Comparison of ENCODE assay signal across 8 mouse cellular contexts in the genomic region with DNA sequence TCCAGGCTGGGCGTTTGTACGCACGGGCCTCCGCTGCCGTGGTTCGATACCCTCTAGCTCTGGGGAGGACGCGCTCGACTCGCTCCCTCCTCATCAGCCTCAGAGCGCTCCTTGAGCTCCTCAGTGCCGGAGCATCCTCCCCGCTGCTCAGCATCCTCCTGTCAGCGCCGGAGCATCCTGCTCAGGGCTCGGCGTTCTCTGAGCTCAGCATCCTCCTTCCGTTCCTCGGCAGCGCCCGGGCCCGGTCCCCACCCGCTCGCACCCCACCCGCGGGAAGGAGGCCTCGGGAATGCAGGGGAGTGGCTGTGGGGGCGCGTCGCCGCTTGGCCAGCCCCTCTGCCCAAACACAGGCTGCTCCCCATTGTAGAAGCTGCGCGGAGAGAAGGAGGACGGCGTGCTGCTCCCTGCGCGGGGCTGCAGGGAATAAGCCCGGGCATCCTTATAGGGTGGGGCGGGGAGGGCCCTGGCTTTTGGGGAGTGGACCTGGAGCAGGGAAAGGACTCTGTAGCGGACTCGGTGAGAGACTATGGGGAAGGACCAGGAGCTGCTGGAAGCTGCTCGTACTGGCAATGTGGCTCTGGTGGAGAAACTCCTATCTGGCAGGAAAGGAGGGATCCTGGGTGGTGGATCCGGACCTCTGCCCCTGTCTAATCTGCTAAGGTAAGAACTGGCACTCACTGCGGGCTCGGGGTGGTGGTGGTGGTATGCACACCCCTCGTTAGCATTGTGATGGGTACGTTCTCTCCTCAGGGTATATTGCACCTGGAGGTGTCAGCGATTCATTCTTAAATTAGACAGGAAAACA. TPM values are rescaled to one million over a fixed set of nuclear protein-coding genes. Genes with fewer than 3 reads are reported as not detected.
DNase-seq lines count a peak whose midpoint lies in the region; ATAC-seq and TF ChIP-seq lines count a peak whose summit lies in the region.

Gene Anks1b, plus strand, starts transcription at position 364 of the 805 bp plus-strand sequence.

- peak within 1 kb of the TSS; percentile 100 for H3K4me2 ChIP-seq in heart, embryonic 12.5 days
- peak within 1 kb of the TSS; percentile 66 for H3K4me2 ChIP-seq in liver, embryonic 12.5 days
- peak within 1 kb of the TSS; percentile 63 for H3K4me2 ChIP-seq in neural tube, embryonic 14.5 days (ENCODE audit: low read depth, low read length)

- peak; percentile 67 for ATAC-seq in heart, embryonic 12.5 days (ENCODE audit: insufficient number of reproducible peaks, low FRiP score)
- peak; percentile 10; the same call in 1 of the 2 replicates for ATAC-seq in liver, embryonic 12.5 days
- peak; percentile 87 for ATAC-seq in neural tube, embryonic 14.5 days (ENCODE audit: low read depth)

- H3K36me3 ChIP-seq in spleen, adult 2 months (ENCODE audit: control insufficient read depth, insufficient read depth, low read length): no peaks in the 10 kb centered on the region
- no peaks in the 10 kb centered on the region for H3K36me3 ChIP-seq in heart, embryonic 12.5 days
- H3K36me3 ChIP-seq in liver, embryonic 12.5 days: no peaks in the 10 kb centered on the region
- no peaks in the 10 kb centered on the region for H3K36me3 ChIP-seq in neural tube, embryonic 14.5 days (ENCODE audit: control insufficient read depth, insufficient read depth, low read length)

- 7% methylated on average over 48 of the region's 48 CpGs for WGBS in spleen, adult 2 months
- WGBS in heart, embryonic 12.5 days: 1% methylated on average over 44 of the region's 48 CpGs
- WGBS in liver, embryonic 12.5 days (ENCODE audit: insufficient replicate concordance): 2% methylated on average over 48 of the region's 48 CpGs
- 0% methylated on average over 39 of the region's 48 CpGs for WGBS in neural tube, embryonic 14.5 days

- no peak within 1 kb of the TSS for H3K27ac ChIP-seq in spleen, adult 2 months (ENCODE audit: insufficient read depth, low read length)
- no peak within 1 kb of the TSS for H3K27ac ChIP-seq in heart, embryonic 12.5 days (ENCODE audit: poor library complexity, severe bottlenecking)
- no peak within 1 kb of the TSS for H3K27ac ChIP-seq in liver, embryonic 12.5 days
- H3K27ac ChIP-seq in neural tube, embryonic 14.5 days (ENCODE audit: low read depth, low read length): peak within 1 kb of the TSS; percentile 95

- no peaks in the 10 kb centered on the region for H3K9me3 ChIP-seq in heart, embryonic 12.5 days (replicated peaks)
- H3K9me3 ChIP-seq in liver, embryonic 12.5 days (replicated peaks): no peaks in the 10 kb centered on the region
- no peaks in the 10 kb centered on the region for H3K9me3 ChIP-seq in neural tube, embryonic 14.5 days (ENCODE audit: control insufficient read depth, low read length)

- H3K4me3 ChIP-seq in spleen, adult 2 months (ENCODE audit: extremely low read depth, insufficient read depth, insufficient read length): peak within 1 kb of the TSS; percentile 32
- peak within 1 kb of the TSS; percentile 74 for H3K4me3 ChIP-seq in heart, embryonic 12.5 days
- H3K4me3 ChIP-seq in liver, embryonic 12.5 days: peak within 1 kb of the TSS; percentile 44
- H3K4me3 ChIP-seq in neural tube, embryonic 14.5 days (ENCODE audit: low read depth, low read length): peak within 1 kb of the TSS; percentile 79

- DNase-seq in spleen, adult 2 months (ENCODE audit: low read depth in 1 of 2, low spot score in 2 of 2): no peak
- DNase-seq in spleen, adult 18-20 months: no peak
- DNase-seq in embryo, embryonic 11.5 days (ENCODE audit: low read depth, low spot score): peak; percentile 29
- DNase-seq in kidney, postnatal 4 days: peak; percentile 30 to 56
- DNase-seq in urinary bladder, postnatal 25 days (ENCODE audit: low spot score): peak; percentile 5

- H3K4me1 ChIP-seq in spleen, adult 2 months (ENCODE audit: control insufficient read depth, insufficient read depth, insufficient read length): peaks cover 2% of the 10 kb centered on the region
- peaks cover 15% of the 10 kb centered on the region for H3K4me1 ChIP-seq in heart, embryonic 12.5 days (replicated peaks)
- H3K4me1 ChIP-seq in liver, embryonic 12.5 days: peaks cover 5% of the 10 kb centered on the region; the same call in 1 of the 2 replicates
- 0 out of 2 replicates have a peak, but pooled peaks cover 7% of the 10 kb centered on the region for H3K4me1 ChIP-seq in neural tube, embryonic 14.5 days (ENCODE audit: control insufficient read depth, insufficient read depth, low read length)

- H3K9ac ChIP-seq in heart, embryonic 12.5 days: peak within 1 kb of the TSS; percentile 57
- no peak within 1 kb of the TSS for H3K9ac ChIP-seq in liver, embryonic 12.5 days
- peak within 1 kb of the TSS; percentile 91 for H3K9ac ChIP-seq in neural tube, embryonic 14.5 days (replicated peaks; ENCODE audit: low read depth, low read length)

- TF ChIP-seq POLR2A in spleen, adult 2 months (IDR thresholded peaks at IDR 0.05; ENCODE audit: low read depth, low read length): no peak

- no peak for TF ChIP-seq CTCF in spleen, adult 2 months (IDR thresholded peaks at IDR 0.05; ENCODE audit: extremely low read depth, insufficient read depth, insufficient read length, insufficient replicate concordance)

- H3K27me3 ChIP-seq in spleen, adult 2 months (ENCODE audit: control insufficient read depth, insufficient read depth, low read length): peaks cover 9% of the 10 kb centered on the region; the same call in 1 of the 2 replicates
- H3K27me3 ChIP-seq in heart, embryonic 12.5 days (replicated peaks): peaks cover 31% of the 10 kb centered on the region
- H3K27me3 ChIP-seq in liver, embryonic 12.5 days (replicated peaks): peaks cover 44% of the 10 kb centered on the region
- no peaks in the 10 kb centered on the region for H3K27me3 ChIP-seq in neural tube, embryonic 14.5 days (ENCODE audit: control insufficient read depth, insufficient read depth, low read length)

RNA-seq across cellular contexts. Expression of gene Anks1b, which starts in this region (rescaled TPM):
- 0.18 and 0.19 TPM in 2 replicates for polyA plus RNA-seq in spleen, adult 2 months (2012; rRNA removed)
- polyA plus RNA-seq in heart, embryonic 12.5 days (2016; fragmentation: Nextera tagmentation; extraction: Ambion mirVana): 0.05 and 0.40 TPM in 2 replicates
- polyA plus RNA-seq in liver, embryonic 12.5 days (2016; fragmentation: Nextera tagmentation; extraction: Ambion mirVana): 0.02 TPM in 1 of 2 replicates, not detected in the other
- polyA plus RNA-seq in neural tube, embryonic 14.5 days (2014; fragmentation: Nextera tagmentation; extraction: Ambion mirVana): 63.9 and 79.1 TPM in 2 replicates

Comparison
In these comparisons a context has a peak if more than half of its experiments do, and no peak if none do; other contexts are left out.
1. RNA of gene Anks1b (polyA plus RNA-seq): 63.9 to 79.1 TPM in neural tube, embryonic 14.5 days; 0.05 to 0.40 TPM in heart, embryonic 12.5 days, 0.18 to 0.19 TPM in spleen, adult 2 months and 0.02 TPM in liver, embryonic 12.5 days; every median in the first group is over 10 times any median in the second.
2. Peak in ATAC-seq, H3K4me3 ChIP-seq, H3K9ac ChIP-seq and H3K4me2 ChIP-seq in heart, embryonic 12.5 days; RNA of the gene not detected or under 1 TPM.
3. Peak in ATAC-seq, H3K4me3 ChIP-seq and H3K4me2 ChIP-seq in liver, embryonic 12.5 days; RNA of the gene not detected or under 1 TPM.
4. DNase-seq: peak in embryo, embryonic 11.5 days (single experiment), kidney, postnatal 4 days (2 of 2) and urinary bladder, postnatal 25 days (single experiment); none in spleen, adult 2 months (0 of 2) and spleen, adult 18-20 months (0 of 2).
5. ATAC-seq: peak in every context shown above with its lines; median percentile 87 in neural tube, embryonic 14.5 days; 67 in heart, embryonic 12.5 days; 10 in liver, embryonic 12.5 days.
6. Peak in every context shown above with its lines, with median percentiles within 50 percentile points of each other: H3K4me3 ChIP-seq and H3K4me2 ChIP-seq.